Mouse (Mus musculus): ENCODE results near the gene Tenm4. TPM values are rescaled to one million over a fixed set of nuclear protein-coding genes. Genes with fewer than 3 reads are reported as not detected.

Gene Tenm4
- polyA plus RNA-seq, 1 experiment = 1.0 TPM

- 86% methylated on average over 4 of the region's 4 CpGs for WGBS
- DNase-seq (ENCODE audit: low read depth, low spot score) = no peak
Observed at GRCm38 (mm10) chr7:96390894-96391293, 219.8 kb downstream of the Tenm4 start.

GRCm38 (mm10) chr7:96391797-96392472 lies 220.9 kb downstream of the Tenm4 start:
- DNase-seq (ENCODE audit: low read depth, low spot score) = no peak
- 86% methylated on average over 6 of the region's 6 CpGs for WGBS

GRCm38 (mm10) chr7:96392600-96392999 lies 221.6 kb downstream of the Tenm4 start:
- WGBS = 93% methylated on average over 2 of the region's 2 CpGs
- DNase-seq (ENCODE audit: low read depth, low spot score) = no peak

GRCm38 (mm10) chr7:96397940-96398339 lies 226.9 kb downstream of the Tenm4 start:
- WGBS = 87% methylated on average over 1 of the region's 1 CpGs

GRCm38 (mm10) chr7:96400411-96400810 lies 229.4 kb downstream of the Tenm4 start:
- 74% methylated on average over 11 of the region's 11 CpGs for WGBS
- no peak for DNase-seq (ENCODE audit: low read depth, low spot score)

More at GRCm38 (mm10) chr7:96397940-96398339, 226.9 kb downstream of the Tenm4 start:
- DNase-seq (ENCODE audit: low read depth, low spot score) = no peak

GRCm38 (mm10) chr7:96406630-96407214 lies 235.7 kb downstream of the Tenm4 start:
- 65% methylated on average over 8 of the region's 8 CpGs for WGBS
- DNase-seq (ENCODE audit: low read depth, low spot score) = no peak

GRCm38 (mm10) chr7:96408161-96408889 lies 237.3 kb downstream of the Tenm4 start:
- 70% methylated on average over 6 of the region's 6 CpGs for WGBS
- DNase-seq (ENCODE audit: low read depth, low spot score) = no peak

DNA sequence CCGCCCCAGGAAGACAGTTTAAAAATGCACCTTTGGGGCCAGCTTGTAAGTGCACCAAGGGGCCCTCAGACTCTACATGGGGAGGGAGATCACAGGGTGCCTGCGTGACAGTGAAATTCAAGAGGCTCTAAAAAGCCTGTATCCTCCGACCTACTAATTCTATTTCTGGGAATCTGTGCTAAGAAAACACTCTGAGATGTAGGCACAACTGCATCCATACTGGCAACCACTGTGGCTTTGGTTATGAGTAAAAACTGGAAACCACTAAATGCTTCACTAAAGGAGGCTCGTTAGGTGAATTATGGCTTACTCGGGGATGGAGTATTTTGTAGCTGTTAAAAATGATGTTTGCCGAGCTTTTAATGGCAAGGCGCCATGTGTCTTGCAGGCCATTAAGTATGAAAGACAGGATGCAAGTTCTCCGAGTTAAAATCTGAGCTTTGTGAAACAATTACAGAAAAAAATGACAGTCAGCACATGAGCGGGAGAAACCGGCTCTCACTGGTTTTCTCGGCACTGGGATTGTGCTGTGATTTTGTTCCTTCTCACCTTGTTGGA lies 238.4 kb downstream of the Tenm4 start:
- 67% methylated on average over 11 of the region's 11 CpGs for WGBS
- DNase-seq (ENCODE audit: low read depth, low spot score) = no peak

DNA sequence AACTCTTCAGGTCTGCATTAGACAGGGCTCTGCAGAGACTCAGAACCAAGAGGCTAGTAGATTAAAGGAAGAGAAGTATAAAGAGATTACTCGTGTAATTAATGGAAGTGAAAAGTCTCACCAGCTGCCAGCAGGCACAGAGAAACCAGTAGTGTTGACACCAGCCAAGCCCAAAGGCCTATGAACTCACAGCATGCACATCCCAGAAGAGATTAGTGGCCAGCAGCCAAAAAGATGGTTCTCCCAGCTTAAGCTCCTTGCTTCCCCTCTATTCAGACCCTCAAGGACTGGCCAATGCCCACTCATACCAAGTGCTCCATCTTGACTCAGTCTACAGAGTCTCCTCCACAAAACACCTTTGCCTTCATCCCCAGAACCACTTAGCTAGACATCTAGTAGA lies 242.8 kb downstream of the Tenm4 start:
- WGBS = 50% methylated on average over 1 of the region's 1 CpGs
- no peak for DNase-seq (ENCODE audit: low read depth, low spot score)

- no peak for DNase-seq (ENCODE audit: low read depth, low spot score)
- WGBS = 54% methylated on average over 9 of the region's 9 CpGs
Observed at GRCm38 (mm10) chr7:96414290-96415055, 243.4 kb downstream of the Tenm4 start.

- no peak for DNase-seq (ENCODE audit: low read depth, low spot score)
- WGBS = 67% methylated on average over 13 of the region's 13 CpGs
Observed at GRCm38 (mm10) chr7:96417251-96418004, 246.4 kb downstream of the Tenm4 start.

- 64% methylated on average over 3 of the region's 3 CpGs for WGBS
- DNase-seq (ENCODE audit: low read depth, low spot score) = no peak
Observed at GRCm38 (mm10) chr7:96418146-96418545, 247.1 kb downstream of the Tenm4 start.

- WGBS = 63% methylated on average over 3 of the region's 3 CpGs
- DNase-seq (ENCODE audit: low read depth, low spot score) = no peak
Observed at GRCm38 (mm10) chr7:96420045-96420444, 249.0 kb downstream of the Tenm4 start.

- no peak for DNase-seq (ENCODE audit: low read depth, low spot score)
- 77% methylated on average over 9 of the region's 9 CpGs for WGBS
Observed at GRCm38 (mm10) chr7:96420926-96421605, 250.0 kb downstream of the Tenm4 start.

GRCm38 (mm10) chr7:96426954-96427353 lies 255.9 kb downstream of the Tenm4 start:
- DNase-seq (ENCODE audit: low read depth, low spot score) = no peak
- 73% methylated on average over 8 of the region's 8 CpGs for WGBS

DNA sequence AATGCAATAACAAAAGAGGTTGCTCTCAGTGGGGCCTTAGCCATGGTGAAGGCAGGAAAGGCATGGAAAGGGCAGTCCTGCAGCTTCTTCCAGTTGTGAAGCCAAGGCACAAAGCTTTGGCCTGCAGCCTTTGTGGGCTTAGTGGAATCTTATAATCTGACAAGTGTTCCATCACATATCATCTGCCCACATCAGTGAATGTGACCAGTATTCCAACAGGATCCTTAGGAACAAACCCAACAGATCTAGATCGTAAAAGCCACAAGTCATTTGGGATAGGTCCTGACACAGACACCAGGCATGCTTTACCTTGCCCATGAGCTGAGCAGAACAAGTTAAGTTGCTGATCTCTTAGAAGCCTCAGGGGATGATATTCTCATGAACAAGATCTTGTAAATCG lies 262.3 kb downstream of the Tenm4 start:
- WGBS = 82% methylated on average over 2 of the region's 2 CpGs
- no peak for DNase-seq (ENCODE audit: low read depth, low spot score)

DNA sequence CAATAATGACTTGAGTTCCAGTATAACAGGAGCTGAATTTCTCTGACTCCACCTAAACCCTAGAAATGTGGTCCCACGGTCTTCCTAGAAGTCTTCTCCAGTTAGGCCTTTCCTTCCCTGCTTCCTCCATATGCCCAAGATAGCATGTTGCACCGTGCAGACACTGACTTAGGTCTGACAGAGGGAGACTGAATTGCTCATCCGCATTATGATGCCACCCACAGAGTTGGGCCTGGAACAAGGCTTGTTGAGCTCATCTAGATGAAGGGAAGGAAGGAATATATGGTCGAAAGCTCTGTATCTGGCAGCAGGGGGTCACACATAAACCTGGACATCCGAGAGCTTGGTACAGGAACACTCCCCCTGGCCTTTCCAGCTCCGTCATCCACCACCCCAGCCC lies 267.3 kb downstream of the Tenm4 start:
- WGBS = 73% methylated on average over 6 of the region's 6 CpGs
- no peak for DNase-seq (ENCODE audit: low read depth, low spot score)

DNA sequence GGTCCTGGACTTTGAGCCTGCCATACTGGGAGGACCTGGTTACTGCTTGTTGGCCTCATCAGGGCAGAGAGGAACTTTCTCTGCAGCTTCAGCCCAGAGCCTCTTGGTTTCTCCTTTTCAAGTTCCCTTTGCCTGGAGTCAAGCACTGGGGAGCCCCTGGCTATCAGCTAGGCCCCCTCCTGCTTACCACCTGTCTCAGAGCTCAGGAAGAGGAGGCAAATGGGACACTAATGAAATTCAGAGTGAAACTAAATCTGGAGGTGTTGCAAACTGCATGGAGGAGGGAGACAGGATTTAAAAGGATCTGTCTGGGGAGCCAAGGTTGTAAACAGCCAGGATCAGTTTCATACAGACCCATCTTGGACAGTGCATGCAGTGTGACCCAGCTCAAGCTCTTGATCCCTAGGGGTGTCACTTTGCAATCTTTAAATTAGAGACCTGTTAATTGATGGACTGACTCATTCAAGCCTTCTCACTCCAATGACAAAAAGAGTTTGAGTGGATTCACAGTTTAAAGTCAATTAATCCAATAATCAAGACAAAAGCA lies 269.2 kb downstream of the Tenm4 start:
- DNase-seq (ENCODE audit: low read depth, low spot score) = no peak

Data from large intestine, adult 2 months (tissue).